Mouse (Mus musculus): ENCODE measurements around the gene Ctsf. TPM values are rescaled to one million over a fixed set of nuclear protein-coding genes. Genes with fewer than 3 reads are reported as not detected.
"Not testable (repeated sequence)": the region's sequence is repeated elsewhere in the genome, so short reads cannot be mapped to it uniquely, and the experiment has no call there.

Ctsf gene
- 100 to 1,000 TPM; 102 to 112 TPM for total RNA-seq (2021)

GRCm38 (mm10) chr19:4854552-4855469 is at the start of gene Ctsf:
Gene Ctsf, plus strand, starts transcription at chr19:4855130.
- DNase-seq = peak; percentile 90 to 91

- DNase-seq = no peak
Observed at GRCm38 (mm10) chr19:4810309-4810708, 44.6 kb upstream of the Ctsf start.

DNA sequence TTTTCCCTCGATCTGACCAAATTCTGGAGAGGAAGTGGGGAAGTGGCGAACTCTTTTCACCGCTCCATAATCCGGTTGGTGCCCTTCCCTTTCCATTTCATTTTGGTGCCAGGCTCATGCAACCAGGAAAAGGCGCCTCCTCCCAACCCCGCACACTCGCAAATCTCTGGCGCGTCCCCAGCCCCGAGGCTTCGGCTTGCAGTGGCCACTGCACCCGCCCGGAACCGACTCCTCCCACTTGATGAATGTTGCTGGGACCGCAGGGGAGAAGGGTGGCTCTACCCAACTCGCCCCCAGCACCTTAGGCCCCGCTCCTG is 44.2 kb upstream of the Ctsf start:
- DNase-seq = no peak

GRCm38 (mm10) chr19:4811063-4811908 is 43.6 kb upstream of the Ctsf start, which contains the start of the genes Gm21992 and Rbm14:
Gene Gm21992, minus strand, starts transcription at chr19:4811612.
Gene Rbm14, minus strand, starts transcription at chr19:4811634.
- DNase-seq = peak; percentile 98 to 99

DNA sequence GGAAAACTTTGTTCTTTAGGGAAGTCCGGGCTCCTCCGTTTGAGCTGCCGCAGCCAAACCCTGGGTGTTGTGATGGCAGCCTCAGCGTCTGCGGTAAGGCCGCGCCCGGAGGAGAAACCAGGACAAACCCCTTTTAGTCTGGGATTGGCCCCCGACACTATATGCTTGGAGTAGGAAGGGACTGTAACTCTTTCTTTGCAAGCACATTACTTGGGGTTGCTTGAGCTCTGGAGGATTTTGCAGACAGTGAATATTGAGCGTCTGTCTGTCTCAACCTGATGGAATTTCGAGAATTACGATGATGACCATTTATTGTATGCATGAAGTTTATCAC is 43.1 kb upstream of the Ctsf start:
- no peak for DNase-seq

DNA sequence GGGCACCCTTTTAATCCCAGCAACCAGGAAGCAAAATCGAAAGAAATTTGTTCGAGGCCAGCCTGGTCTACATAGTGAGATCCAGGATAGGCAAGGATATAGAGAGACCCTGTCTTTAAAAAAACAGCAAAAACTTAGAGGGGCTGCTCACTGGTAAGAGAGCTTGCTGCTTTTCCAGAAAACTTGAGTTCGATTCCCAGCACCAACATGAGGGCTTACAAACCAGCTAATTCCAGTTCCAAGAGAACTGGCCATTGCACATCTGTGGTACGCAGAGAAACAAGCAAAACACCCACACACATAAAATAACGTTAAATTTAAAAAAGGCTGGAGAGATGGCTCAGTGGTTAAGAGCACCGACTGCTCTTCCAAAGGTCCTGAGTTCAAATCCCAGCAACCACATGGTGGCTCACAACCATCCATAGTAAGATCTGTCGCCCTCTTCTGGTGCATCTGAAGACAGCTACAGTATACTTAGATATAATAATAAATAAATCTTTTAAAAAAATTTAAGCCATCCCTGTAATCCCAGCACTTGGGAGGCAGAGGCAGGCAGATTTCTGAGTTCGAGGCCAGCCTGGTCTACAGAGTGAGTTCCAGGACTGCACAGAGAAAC is 42.5 kb upstream of the Ctsf start:
- DNase-seq = not testable (repeated sequence)

DNA sequence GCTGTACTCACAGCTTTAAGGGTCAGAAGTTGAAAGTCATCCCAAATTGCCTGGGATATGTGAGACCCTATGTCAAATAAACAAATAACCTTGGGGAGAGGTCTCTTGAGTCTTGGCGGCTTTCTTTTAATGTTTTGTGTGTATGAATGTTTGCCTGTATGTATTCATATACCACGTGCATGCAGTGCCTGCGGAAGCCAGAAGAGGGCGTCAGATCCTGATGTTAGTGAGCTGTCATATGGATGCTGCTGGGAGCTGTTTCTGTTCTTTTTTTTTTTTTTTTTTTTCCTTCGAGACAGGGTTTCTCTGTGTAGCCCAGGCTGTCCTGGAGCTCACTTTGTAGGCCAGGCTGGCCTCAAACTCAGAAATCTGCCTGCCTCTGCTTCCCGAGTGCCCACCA is 41.9 kb upstream of the Ctsf start:
- DNase-seq = no peak

DNA sequence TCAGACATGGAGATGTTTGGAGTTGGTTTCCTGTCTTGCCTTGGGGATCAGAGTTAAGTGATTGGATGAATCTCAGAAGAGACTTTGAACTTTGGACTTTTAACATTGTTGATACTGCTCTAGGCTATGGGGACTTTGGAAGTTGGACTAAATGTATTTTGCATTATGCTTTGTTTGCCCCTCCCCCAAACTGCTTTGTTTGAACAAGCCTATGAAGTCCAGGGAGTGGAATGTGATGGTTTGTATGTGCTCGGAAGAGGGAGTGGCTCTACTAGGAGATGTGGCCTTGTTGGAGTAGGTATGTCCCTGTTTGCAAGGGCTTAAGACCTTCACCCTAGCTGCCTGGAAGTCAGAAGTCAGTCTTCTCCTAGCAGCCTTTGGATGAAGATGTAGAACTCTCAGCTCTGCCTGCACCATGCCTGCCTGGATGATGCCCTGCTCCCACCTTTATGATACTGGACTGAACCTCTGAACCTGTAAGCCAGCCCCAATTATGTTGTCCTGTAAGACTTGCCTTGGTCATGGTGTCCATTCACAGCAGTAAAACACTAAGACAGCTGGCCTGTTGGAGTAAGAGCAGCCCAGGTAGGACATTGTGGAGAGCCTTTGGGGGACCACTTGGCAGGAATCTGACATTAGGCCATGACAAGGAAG is 37.6 kb upstream of the Ctsf start:
- no peak for DNase-seq

GRCm38 (mm10) chr19:4820678-4821303 is 34.1 kb upstream of the Ctsf start:
- DNase-seq = peak; percentile 73 to 75

- no peak for DNase-seq
Observed at GRCm38 (mm10) chr19:4828444-4829114, 26.4 kb upstream of the Ctsf start.

- DNase-seq = peak; percentile 53 to 66
Observed at GRCm38 (mm10) chr19:4829156-4829555, 25.8 kb upstream of the Ctsf start.

- no peak for DNase-seq
Observed at GRCm38 (mm10) chr19:4833977-4834376, 21.0 kb upstream of the Ctsf start.

DNA sequence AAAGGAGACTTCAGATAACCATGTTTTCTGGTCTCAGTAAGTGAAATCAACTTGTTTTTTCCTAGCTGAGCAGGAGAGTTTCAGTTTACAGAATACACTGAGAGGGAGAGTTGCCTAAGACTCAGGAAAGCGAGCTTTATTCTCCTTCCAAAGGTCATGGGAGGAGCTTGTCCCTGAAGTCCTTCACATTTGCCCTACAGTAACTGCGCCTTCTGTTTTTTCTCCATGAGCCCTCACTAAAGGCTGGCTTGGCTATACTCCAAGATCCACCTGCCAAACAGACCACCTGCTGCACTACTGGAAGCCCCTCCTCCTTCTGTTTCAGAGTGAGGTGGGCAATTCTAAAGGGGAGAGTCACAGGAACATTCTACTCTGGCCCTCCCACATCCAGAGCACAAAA is 18.8 kb upstream of the Ctsf start:
- DNase-seq = no peak

GRCm38 (mm10) chr19:4837049-4837448 is 17.9 kb upstream of the Ctsf start:
- DNase-seq = no peak

- no peak for DNase-seq
Observed at GRCm38 (mm10) chr19:4838526-4839140, 16.3 kb upstream of the Ctsf start.

- peak; percentile 94 to 96 for DNase-seq
Observed at GRCm38 (mm10) chr19:4839149-4839548, 15.8 kb upstream of the Ctsf start, which contains the start of the genes Ccs and Ccdc87. Gene Ccs, minus strand, starts transcription at chr19:4839332. Gene Ccdc87, plus strand, starts transcription at chr19:4839366.

DNA sequence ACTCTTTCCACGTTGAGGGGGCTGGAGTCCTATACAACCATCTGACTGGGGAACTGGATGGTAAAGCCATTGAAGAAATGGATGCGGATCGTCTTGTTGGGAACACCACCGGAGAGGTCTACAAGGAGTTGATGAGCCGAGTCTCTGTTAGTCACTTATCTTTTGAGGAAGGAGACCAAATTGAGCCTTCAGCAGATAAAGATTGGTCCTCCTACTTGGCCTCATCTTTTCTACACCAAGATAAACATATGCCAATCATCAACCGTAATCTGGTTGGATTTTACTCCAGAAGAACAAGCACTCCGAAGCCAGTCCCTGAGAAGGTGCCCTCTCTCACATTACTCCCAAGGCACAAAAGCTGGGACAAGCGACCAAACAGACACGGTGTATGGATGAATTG is 14.1 kb upstream of the Ctsf start:
- DNase-seq = no peak

- no peak for DNase-seq
Observed at GRCm38 (mm10) chr19:4842611-4843010, 12.3 kb upstream of the Ctsf start.

DNA sequence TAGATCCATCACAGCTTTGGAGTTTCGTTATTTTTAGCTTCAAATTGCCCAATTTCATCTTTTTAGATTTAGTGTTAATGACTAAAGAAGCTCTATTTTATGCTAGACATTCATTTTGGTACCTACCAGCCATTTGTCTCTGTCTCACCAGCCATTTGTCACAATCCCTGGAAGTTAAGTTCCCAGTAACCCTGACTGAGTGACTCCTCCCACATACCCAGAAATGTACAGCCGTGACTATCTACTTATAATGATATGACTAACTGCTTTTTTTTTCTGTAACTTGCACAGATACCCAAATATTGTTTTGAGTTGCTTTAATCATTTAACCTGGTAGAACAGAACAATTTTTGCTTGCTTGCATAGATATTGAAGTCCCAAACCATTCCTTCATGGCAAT is 9.1 kb upstream of the Ctsf start:
- DNase-seq = no peak

- DNase-seq = no peak
Observed at GRCm38 (mm10) chr19:4847490-4847889, 7.4 kb upstream of the Ctsf start.

DNA sequence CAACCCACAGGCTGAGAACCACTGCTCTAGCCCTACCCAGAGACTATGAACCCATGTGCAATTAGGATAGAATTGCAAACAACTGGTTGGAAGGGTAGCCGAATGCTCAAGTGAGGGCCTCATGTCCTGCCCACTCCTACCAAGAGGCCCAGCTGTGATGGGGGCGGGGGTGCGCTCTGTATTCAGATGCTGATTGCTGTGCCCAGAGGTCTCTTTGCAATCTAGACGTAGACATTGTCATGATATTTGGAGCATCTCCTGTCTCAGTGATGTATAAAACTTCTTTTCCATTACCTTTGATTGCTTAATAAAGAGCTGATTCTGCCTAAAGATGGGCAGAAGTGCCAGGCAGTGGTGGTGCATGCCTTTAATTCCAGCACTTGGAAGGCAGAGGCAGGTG is 5.1 kb upstream of the Ctsf start:
- DNase-seq = no peak
